Mouse (Mus musculus) megakaryocyte, embryonic 14.5 days (primary cell): ENCODE measurements around the gene Myom1.

Experiments
- FLI1 ChIP-seq: IDR thresholded peaks from 2 replicates; pipeline ENCODE4 v1.6.1; 2012; ENCODE audit warnings: low read length, inconsistent platforms, mixed read lengths
- GATA1 ChIP-seq: IDR thresholded peaks from 3 replicates; pipeline ENCODE4 v1.6.1; 2012; ENCODE audit warnings: mixed read lengths, low read length, inconsistent platforms, borderline replicate concordance

GRCm38 (mm10) chr17:71019309-71019655 is 16.8 kb downstream of the Myom1 start:
- TF ChIP-seq GATA1 (no peak), FLI1 (no peak)
